Mouse (Mus musculus) ovary, postnatal 14 days (tissue): Measurements from ENCODE around the gene Sh3pxd2b.

ENCODE experiments used
- DNase-seq: peaks from one replicate; pipeline ENCODE4 v3.0.0; 2022; ENCODE audit warnings: low spot score

The Sh3pxd2b gene

GRCm38 (mm10) chr11:32340476-32341473 lies 6.8 kb upstream of the Sh3pxd2b start:
- peak; percentile 37 for DNase-seq

GRCm38 (mm10) chr11:32342770-32343191 lies 4.8 kb upstream of the Sh3pxd2b start:
- peak; percentile 25 for DNase-seq

- no peak for DNase-seq
Measured at GRCm38 (mm10) chr11:32343350-32343749, 4.3 kb upstream of the Sh3pxd2b start.

GRCm38 (mm10) chr11:32345504-32346297 lies 1.9 kb upstream of the Sh3pxd2b start:
- DNase-seq: no peak

GRCm38 (mm10) chr11:32347264-32347606 lies 385 bp upstream of the Sh3pxd2b start:
- DNase-seq: no peak

- no peak for DNase-seq
Measured at GRCm38 (mm10) chr11:32348433-32349283, 1.0 kb downstream of the Sh3pxd2b start.

- DNase-seq: no peak
Measured at GRCm38 (mm10) chr11:32349284-32349953, 1.8 kb downstream of the Sh3pxd2b start.

GRCm38 (mm10) chr11:32352946-32353345 lies 5.3 kb downstream of the Sh3pxd2b start:
- DNase-seq: no peak

GRCm38 (mm10) chr11:32355377-32355776 lies 7.8 kb downstream of the Sh3pxd2b start:
- no peak for DNase-seq

- peak; percentile 65 for DNase-seq
Measured at GRCm38 (mm10) chr11:32357686-32358085, 10.1 kb downstream of the Sh3pxd2b start.

- DNase-seq: no peak
Measured at GRCm38 (mm10) chr11:32358399-32358798, 10.8 kb downstream of the Sh3pxd2b start.

GRCm38 (mm10) chr11:32359566-32359965 lies 11.9 kb downstream of the Sh3pxd2b start:
- DNase-seq: no peak

GRCm38 (mm10) chr11:32361774-32362173 lies 14.2 kb downstream of the Sh3pxd2b start:
- DNase-seq: no peak

- DNase-seq: no peak
Measured at GRCm38 (mm10) chr11:32363188-32363587, 15.6 kb downstream of the Sh3pxd2b start.

GRCm38 (mm10) chr11:32363610-32364220 lies 16.1 kb downstream of the Sh3pxd2b start:
- no peak for DNase-seq

GRCm38 (mm10) chr11:32364375-32364774 lies 16.8 kb downstream of the Sh3pxd2b start:
- DNase-seq: no peak

- no peak for DNase-seq
Measured at GRCm38 (mm10) chr11:32365498-32365897, 17.9 kb downstream of the Sh3pxd2b start.

- DNase-seq: no peak
Measured at GRCm38 (mm10) chr11:32367056-32367455, 19.4 kb downstream of the Sh3pxd2b start.

- DNase-seq: no peak
Measured at GRCm38 (mm10) chr11:32368986-32369385, 21.4 kb downstream of the Sh3pxd2b start.

- DNase-seq: no peak
Measured at GRCm38 (mm10) chr11:32370881-32371280, 23.3 kb downstream of the Sh3pxd2b start.
